Mouse (Mus musculus) 416B (cell line): Measurements from ENCODE around the gene Mtln.
A peak's percentile ranks its signal among the peaks of the same experiment; 100 is the strongest.

Experiments used
- DNase-seq: peaks from one replicate; pipeline ENCODE4 v3.0.0; 2011; ENCODE audit warnings: low read depth

Mtln gene

DNA sequence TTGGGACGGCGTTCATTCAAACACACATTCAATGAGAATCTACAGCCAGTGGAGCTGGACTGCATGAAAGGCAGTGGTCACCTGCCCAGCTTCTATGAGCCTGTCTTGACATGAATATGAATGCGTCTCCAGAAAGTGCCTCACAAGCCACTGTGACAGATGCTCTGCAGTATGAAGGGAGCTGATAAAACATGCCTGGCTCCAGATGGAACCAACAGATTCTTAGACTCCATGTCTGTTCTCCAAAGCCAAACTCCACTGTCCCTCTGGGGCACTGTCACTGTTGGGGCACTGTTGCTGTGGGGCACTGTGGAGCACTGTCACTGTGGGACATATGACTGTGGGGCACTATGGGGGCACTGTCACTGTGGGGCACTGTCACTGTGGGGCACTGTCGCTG is 38.2 kb downstream of the Mtln start:
- DNase-seq, result no peak

DNA sequence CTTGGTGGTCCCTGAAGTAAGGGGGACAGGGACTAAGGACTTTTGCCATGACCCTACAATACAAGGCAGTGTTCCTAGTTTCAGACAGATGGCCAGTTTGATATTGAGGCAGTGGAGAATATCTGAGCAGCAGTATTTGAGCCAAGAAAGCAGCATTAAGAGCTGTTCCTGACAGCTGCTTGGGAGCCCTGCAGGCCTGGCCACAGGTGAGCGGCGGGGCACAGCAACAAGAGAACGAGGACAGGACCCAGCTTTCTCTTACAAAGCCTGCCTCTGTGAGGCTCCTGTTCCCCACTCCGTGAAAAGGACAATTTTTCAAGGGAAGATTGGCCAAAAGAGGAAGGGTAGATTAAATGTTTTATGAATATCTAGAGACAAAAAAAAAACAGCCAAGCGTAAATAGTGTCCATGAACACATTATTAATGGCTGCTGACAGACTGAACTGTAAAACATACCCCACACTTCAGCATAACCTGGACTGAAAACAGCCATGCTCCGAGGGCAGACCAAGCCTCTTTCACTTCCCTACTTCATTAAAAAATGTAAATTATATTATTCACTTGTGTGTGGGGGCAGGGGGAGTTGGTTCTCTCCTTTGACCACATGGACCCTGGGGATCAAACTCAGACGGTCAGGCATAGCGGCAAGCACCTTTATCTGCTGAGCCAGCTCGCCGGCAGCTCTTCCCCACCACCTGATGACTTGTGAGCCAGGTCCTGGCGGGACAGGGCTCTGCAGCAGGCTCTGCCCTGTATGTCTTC is 40.3 kb downstream of the Mtln start:
- no peak for DNase-seq

GRCm38 (mm10) chr2:127749376-127749775 is 42.9 kb downstream of the Mtln start:
- DNase-seq, result peak; percentile 37

DNA sequence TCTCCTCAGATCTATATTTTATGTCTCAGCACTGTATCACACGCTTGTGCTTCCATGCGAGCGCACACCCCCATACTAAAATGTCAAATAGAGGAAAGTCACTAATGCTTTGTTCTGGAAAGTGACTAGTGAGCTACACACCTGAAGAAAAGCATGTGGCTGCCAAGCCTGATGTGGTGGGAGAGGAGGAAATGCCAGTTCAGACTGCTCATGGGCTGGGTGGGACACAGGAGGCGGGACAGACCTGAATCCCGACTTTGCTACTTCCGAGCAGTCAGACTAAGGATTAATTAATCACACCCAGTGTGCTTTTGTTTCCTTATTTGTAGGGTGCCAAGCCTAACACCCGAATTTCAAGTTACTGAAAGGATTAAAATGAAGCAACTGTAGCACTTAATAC is 44.0 kb downstream of the Mtln start:
- DNase-seq, result no peak

DNA sequence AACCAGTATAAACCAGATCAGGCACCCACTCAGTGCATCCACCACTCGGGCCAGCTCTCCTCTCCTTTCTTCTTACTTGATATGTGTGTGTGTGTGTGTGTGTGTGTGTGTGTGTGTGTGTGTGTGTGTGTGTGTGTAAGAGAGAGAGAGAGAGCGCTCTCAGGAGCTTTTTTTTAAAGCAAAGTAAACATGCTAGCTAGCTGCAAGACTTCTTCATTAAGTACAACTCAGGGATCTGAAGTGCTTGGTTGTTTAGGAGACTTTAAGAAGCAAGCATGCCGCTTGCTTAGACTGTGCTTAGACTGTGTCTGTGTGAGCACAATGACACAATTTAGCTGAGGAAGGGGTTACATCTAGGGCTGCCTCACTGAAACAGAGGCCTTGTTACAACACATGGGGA is 49.7 kb downstream of the Mtln start:
- DNase-seq, result no peak
